Mouse (Mus musculus): ENCODE measurements around the gene Acvr1b.

Acvr1b gene

DNA sequence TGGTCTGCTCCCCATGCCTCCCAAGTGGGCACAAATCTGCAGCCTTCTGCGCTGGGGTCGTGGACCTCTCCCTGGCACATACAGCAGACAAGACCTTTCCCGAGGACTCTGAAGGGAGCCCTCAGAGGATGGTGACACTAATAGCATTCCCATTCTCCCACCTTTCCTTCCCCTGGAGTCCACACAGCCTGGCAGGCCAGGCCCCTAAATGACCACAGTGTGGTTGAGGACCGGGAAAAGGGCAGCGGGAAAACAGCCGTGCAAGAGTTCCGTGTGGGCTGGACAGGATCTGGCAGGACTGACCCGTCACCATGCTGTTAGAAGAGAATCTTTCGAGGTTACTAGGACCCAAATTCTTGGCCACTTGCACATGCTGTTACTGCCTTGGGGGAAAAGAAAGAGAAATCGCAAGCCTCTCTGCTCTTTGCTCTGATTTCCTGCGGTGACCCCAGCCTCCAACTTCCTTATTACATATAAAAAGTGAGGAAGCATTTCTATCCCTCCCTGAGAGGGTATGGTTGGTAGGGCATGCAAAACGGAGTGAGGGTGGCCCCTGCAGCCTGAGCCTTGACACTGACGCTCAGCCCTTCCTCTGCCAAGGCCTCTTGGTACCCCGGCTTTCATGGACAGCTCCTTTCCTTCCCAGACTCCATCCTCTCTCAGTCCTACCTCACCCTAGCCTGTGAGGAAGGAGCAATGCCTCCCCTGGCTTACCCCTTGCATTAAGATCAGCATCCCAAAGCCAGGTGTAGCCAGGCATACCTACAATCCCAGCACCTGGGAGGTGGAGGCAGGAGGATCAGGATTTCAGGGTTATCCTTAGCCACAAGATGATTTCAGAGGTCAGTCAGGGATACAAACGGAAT is 27.5 kb upstream of the Acvr1b start:
- no peak for DNase-seq (ENCODE audit: low spot score)

DNA sequence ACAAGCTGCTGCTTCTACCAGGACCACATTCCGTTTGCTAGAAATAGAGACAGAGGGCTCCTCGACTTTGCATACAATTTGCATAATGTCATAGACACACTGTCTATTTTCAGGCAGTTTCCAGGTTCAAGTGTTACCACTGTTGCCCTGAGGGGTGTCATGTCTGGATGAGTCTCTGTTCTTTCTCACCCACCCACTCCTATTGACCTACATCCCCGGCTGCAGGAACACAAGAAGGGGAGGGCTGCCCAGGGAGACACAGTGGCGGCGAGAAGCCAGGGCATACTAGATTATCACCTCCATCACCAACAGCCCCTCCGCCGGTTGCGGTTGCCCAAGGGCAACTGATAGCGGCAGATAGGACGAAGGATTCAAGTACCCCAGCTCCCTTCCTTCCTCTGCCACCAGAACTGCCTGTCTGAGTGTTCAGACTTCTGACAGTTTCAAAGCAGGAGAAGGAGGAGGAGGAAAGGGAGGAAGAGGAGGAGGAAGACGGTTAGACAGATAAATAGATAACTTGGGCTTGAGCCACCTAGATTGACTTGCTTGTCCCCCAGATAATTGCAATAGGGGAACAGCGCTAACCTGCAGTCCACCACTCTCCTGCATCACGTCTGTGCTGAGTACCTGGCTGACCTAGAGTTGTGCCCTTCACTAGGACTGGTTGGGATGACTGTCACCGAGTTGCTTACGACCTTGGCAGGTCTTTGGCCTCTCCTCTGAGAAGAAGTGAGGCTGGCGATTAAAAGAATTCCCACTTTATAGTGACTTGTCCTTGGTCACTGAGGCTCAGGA is 26.6 kb upstream of the Acvr1b start:
- no peak for DNase-seq (ENCODE audit: low spot score)

DNA sequence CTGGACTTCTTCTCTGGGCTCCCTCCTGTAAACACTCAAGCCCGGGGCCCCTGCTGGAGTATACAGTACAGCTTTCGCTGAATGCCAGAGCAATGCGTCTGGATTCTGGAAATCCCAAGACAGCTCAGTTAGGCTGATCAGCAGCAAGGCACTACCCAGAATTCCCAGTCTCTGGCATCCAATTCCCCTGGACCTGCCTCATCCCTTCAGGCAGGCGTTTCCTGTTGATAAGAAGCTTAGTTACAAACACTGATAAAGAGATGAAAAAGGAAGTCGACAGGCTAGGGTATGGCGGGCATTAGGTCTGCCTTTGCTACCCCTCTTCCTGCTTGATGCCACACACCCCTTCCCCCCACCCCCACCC is 26.0 kb upstream of the Acvr1b start:
- no peak for DNase-seq (ENCODE audit: low spot score)

DNA sequence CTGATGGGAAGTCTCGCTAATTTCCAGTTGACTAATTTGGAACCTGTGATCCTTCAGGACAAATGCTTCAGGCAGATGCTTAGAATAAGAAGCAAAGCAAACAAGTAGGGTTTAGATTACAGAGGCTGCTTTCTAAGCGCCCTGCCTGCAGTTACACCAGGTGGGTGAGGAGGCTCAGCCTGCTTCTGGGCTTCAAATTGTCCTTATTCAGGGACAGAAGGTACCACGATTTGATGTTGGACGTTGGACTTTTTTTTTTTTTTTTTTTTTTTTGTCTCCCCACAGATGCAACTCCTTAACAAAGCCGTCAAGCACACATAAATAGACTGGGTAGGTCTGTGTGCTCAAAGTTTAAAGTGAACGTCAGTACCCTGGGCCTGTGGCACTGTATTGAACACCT is 25.3 kb upstream of the Acvr1b start:
- no peak for DNase-seq (ENCODE audit: low spot score)

DNA sequence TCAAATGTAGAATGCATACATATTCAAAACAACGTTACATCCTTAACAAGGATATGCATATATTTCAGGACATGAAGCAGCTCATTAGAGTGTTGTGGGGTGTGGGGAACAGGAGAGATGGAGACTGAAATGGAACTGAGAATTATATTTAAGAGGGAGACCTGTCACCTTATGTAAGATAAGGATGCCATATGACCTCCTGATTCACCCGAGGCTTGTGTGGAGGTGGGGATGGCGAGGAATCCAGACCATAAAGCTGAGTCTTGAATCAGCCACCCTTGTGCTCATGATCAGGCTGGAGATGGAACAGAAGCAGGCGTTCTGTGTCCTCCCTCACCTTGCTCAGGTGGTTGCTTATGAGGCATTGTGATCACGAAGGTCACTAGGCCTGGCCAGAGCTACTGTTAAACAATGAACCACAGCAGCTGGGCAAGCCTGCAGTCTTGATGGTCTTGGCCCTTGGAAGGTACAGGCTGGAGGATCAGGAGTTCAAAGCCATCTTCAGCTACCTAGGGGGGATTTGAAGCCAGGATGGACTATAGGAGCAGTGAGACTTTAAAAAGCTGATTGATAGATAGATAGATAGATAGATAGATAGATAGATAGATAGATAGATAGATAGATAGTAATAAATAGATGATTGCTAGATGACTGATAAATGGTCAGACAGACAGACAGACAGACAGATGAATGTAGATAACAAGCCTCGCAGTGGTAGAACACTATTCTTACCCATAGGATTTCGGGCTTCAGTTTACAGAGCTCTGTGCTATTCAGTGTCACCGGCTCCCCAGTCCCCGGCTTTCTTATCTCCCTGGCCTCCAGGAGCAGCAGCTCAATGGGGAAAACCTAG is 22.2 kb upstream of the Acvr1b start:
- DNase-seq (ENCODE audit: low spot score), result no peak

DNA sequence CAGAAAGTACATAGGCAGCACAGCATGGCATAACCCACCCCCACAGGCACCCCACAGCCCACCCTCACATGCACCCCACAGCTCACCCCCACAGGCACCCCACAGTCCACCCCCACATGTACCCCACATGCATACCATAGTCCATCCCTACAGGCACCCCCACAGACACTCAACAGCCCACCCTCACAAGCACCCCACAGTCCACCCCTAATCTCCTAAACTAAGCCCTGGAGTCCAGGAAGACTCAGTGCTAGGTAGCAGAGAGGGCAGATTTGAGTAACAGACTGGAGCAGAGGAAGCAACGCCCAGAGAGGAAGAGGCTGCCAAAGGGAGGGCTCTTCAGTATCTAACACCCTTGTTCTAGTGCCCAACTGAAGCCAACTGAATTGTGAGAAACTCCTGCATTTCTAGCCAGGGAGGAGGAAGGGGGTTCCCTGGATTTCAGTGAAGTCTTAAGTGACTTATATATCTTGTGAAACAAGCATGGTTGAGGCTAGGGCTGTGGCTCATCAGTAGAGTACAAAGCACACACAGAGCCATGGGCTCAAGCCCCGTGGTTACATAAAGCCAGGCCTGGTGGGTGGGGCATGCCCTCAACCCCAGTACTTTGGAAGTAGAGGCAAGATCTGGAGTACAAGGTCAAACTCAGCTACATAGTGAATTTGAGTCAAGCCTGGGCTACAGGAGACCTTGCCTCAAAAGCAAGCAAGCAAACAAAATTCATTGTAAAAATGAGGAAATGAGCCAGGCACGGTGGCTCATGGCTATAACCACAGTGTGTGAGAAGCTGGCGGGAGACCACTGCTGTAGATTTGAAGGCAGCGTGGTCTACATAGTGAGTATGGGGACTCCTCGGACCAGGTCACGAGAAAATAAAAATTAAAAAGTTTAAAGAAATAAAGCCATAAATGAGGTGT is 18.9 kb upstream of the Acvr1b start:
- no peak for DNase-seq (ENCODE audit: low spot score)

DNA sequence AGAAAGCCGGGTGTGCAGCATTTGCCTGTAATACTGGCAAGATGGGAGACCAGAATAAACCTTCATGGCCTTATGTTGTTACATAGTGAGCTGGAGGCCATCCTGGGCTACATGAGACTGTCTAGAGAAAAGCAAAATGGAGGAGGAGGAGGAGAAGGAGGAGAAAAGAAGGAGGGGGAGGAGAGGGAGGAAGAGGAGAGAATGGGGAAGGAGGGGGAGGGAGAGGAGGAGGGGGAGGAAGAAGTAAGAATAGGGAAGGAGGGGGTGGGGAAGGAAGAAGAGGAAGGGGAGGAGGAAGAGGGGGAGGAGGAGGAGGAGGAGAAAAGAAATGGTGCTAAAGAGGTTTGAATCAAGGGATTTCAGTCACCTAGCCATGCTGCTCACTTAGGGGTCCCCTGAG is 13.7 kb upstream of the Acvr1b start:
- DNase-seq (ENCODE audit: low spot score), result no peak

DNA sequence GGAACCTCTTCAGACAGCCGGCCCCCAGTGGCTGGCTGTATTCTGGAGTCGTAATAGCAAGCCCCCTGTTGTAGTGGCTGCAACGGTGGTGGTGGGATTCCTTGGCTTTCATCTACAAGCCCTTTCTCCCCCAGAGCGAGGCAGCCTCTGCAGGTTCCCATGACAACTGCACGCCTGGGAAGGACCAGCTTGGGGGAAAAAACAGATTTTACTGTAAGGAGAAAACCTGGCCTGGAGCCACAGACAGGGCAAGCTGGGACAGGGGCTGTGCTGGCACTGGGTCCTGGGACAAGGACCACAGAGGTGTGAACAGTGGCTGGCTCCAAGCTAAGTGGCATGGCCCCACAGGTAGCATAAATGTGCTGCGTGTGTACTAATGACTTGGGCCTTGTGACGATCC is 13.3 kb upstream of the Acvr1b start:
- DNase-seq (ENCODE audit: low spot score), result no peak

DNA sequence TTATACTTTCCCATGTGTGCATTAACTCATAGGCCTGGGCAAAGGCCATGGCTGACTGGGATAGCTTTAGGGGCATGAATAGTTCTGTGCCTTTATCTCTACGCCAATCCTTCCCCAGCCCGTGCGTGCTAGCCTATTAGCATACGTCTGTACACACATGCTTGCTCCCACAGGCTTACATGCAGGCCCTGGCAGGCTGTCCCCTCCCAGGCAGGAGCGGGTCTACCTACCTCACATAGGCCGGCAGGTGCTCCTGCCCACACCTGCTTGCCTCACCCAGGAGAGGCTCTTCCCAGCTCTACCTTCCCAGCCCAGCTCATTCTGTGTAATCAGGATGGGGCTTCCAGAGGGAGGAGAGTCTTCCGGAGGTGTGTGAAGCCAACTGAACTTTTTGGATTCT is 12.3 kb upstream of the Acvr1b start:
- no peak for DNase-seq (ENCODE audit: low spot score)

DNA sequence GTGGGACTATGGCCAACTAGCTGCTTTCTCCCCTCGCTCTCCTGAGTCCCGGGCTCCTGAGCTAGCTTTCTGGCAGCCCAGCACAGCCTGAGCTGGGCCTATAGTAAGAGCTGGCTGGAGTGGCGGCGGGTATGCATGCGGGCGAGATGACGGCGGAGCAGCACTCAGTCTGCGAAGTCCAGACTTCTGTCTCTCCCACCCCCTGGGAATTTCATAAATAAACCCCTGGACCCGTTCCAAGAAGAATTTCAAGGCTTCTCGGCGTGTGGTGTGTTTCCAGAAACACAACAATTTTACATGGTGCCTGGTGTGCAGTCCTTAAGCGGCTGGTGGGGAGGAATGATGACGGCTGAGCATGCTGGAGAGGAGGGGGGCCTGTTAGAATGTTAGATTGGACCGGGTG is 10.8 kb upstream of the Acvr1b start:
- no peak for DNase-seq (ENCODE audit: low spot score)

DNA sequence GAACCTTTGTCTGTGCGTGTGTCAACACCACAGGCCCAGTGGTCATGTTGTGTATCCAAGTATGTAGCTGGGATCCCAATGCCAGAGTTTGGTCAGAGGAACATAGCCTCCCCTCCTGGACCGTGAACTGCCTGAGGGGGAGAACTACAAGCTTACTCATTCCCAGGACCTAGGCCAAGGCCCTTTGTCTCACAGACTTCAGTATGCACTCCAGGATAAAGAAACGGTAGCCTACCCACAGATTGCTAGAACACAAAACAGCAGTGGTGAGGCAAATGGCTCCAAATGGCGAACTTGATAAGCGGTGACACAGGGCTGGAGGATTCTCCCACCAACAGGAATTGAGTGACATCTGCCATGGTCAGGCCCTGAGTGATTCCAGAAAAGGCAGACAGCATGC is 10.0 kb upstream of the Acvr1b start:
- no peak for DNase-seq (ENCODE audit: low spot score)

DNA sequence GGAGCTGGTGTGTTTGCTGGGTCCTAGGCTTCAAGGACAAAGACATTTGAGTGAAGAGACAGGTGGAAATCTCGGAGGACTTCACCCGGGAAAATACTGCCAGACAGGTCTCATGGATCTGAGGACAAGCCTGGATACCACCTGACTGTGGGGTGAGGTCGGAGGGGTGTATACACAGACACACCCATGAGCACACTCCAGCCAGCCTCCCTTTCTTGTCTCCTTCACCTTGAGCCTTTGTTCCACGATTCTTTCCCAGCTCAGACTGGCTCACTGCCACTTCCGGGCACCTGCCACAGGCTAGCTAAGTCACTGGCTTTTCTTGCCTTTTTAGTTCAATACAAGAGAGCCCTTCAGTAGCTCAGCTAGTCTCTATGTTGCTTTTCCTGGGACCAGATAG is 9.6 kb upstream of the Acvr1b start:
- no peak for DNase-seq (ENCODE audit: low spot score)

DNA sequence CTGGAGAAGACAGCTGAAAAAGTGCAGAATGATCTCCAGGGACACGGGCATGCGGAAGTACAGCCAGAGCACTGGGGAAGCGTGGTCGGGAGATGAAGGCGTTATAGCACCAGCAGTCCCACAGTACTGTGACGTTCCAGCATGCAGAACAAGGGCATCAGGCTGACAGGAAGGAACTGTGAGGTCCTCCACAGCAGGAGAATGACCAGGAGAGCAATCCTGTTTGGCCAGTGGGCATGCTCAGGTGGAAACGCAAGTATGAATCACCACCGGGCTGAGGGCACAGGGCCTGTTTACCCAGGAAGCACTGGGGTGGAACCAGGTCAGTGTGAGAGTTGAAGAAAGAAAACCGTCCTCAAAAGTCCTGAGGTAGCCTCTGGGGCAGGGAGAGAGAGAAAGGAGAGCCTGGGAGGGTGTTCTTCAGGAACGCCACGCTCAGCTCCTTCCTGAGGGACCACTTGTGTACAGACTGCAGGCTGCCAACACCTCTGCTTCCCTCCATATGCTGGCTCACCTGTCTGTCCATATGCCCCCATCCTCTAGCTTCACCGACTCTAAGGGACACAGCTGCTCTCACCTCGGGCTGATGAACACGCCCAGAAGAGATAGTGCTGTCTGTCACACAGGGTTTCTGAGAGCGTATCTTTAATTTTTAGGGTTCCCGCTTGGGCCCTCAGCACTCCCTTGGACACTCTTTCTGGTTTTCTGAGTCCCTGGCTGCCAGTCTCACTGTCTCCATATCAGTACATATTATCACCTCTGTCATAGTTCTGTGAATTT is 8.0 kb upstream of the Acvr1b start:
- no peak for DNase-seq (ENCODE audit: low spot score)

DNA sequence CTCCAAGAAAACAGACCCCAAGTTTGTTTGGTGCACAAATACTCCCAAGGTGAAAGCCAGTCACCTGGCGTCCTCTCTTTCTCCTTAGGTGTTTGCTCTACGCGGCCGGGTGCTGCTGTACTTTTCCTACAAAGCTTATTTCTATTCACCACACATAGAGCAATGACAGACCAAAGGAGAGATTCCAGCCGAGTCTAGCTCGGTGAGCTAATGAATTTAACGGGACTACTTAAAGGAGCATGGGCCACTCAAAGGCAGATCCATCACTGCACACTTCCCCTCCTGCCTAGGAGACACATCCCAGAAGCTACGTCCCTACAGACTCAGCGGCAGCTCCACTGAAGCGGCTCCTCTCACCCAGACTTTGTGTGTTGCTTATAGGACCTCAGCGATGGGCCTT is 6.3 kb upstream of the Acvr1b start:
- no peak for DNase-seq (ENCODE audit: low spot score)

DNA sequence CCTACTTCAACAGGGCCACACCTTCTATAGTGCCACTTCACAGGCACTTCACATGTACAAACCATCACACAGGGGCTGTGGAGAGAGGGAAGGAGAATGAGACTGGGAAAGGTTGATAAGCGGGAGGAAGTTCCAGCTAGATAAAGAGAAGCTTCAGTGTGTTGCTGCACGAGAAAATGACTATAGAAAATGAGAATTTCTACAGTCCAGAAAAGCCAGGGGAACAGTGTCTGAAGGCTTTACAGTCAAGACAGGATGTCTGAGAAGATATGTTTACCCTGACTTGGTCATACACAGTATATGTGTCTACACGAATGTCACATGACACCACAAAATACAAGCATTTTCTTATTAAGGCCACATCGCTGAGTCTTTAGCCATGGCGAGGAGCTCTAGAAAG is 4.0 kb upstream of the Acvr1b start:
- DNase-seq (ENCODE audit: low spot score), result no peak

DNA sequence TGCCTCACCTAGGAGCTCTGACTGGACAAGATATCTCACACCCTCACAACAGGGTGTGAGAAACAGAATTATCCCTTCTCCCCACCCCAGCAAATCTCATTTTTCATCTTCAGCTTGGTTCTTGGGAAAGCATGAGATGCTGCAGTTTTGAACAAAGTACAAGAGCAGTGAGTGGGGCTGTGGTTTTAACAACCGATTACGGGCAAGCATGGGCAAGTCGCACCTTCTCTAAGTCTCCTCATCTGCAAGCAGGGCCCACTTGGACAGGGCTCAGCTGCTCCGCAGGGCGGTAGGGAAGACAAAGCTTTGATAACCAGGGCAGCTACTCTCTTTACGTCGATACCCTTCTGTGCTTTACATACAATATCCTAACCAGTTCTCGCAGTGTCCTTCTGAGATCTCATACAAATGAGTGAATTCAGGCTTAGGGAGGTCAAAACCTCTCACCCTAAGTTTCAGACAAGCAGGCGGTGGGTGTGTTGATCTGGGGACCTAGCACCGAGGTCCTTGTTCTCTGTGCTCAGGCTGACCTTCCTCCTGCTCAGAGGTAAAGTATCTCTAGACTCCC is 3.4 kb upstream of the Acvr1b start:
- DNase-seq (ENCODE audit: low spot score), result no peak

DNA sequence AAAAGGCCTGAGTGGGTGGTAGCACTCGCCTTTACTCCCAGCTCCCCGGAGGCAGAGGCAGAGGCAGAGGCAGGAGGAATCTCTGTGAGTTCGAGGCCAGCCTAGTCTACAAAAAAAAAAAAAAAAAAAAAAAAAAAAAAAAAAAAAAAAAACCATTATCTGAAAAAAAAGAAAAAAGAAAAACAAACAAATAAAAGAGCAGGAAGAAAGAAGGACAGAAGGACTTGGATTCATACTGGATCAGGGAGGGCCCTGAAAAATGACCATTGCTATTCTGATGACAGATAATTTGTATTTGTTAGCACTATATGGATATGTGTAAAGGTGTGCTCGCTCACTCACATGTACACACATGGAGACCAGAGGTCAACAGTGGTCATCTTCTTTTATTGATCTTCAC is 2.6 kb upstream of the Acvr1b start:
- no peak for DNase-seq (ENCODE audit: low spot score)

DNA sequence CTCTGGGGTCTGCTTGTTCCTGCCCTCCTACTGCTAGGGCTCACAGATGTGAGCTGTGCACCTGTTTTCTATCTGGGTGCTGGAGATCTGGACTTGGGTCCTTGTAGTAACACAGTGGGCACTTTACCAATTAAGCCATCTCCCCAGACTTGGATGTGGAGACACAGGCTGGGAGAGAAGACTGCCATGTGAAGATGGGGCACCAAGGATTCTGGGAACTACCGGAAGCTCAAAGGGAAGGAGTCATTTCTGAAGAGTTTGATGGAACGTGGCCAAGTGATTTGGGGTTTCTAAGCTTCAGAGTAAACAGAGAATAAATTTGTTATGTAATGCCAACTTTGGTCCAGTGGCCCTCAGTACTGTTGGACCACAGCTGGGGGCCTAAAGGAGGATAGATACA is 1.9 kb upstream of the Acvr1b start:
- no peak for DNase-seq (ENCODE audit: low spot score)

DNA sequence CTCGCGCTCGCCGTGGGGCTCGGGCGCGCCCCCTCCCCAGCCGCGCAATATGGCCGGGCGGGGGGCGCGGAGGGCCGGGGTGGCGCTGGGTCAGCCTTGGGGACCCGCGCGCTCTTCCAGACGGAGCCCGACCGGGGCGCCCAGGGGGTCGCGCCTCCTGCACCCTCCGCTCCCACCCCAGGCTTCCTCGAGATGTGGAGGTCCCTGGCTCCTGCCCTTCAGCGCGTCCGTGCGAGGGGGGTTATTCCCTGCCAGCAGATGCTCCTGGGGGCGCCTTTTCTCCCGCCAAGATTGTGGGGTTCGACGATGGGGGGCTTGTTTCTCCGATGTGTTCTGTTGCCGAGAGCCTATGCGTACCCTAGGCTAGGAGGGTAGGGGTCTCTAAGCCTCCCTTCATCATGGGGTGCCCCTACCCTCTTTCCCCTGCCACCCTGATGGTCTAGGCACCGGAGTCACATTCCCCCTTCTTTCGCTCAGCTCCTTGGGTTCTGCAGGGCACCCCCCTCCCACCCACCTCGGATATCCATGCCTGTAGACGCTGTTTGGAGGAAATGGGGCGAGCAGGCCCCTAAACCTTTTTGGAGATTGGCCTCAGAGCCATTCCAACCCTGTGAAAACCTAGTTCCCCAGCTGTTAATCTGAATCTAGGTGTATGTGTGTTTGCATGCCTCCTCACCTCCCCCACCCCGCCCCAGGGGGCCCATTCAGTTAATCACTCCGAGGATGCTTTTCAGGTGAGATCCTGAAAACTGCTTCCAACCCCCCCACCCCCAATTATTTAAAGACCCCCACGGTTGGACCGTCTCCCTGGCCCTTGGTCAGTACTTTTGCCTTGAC is 645 bp downstream of the Acvr1b start:
- no peak for DNase-seq (ENCODE audit: low spot score)

DNA sequence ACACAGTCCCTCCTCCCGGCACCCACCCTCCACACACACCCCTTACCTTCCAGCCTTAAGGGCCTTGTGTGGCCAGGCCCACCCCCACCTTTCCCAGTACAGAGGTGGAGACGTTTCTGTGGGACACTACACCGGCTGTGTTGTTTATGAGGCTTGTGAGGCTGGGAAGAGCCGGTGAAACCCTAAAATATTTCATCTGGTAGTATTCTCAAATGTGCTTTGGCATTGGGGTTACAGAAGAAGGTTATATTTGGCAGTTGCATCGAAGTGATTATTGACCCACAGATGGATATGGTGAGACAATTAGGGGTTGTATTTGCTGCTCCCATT is 1.2 kb downstream of the Acvr1b start:
- DNase-seq (ENCODE audit: low spot score), result no peak

All from layer of hippocampus, adult 9-10 months (tissue).